Mouse (Mus musculus) lung, adult 2 months (tissue): ENCODE data around the gene Ddx6.

ENCODE experiments used
- CTCF ChIP-seq: fragments of 200-500 bp; IDR thresholded peaks from 2 replicates; pipeline ENCODE4 v1.5.1; 2011; ENCODE audit warnings: mild to moderate bottlenecking, low read length, control low read depth; ENCODE audit not compliant: insufficient read depth
- POLR2A ChIP-seq: fragments of 200-500 bp; IDR thresholded peaks from 2 replicates; pipeline ENCODE4 v1.6.1; 2011; ENCODE audit warnings: low read depth, mild to moderate bottlenecking, control low read depth, low read length, borderline replicate concordance; ENCODE audit errors: extremely low read depth

DNA sequence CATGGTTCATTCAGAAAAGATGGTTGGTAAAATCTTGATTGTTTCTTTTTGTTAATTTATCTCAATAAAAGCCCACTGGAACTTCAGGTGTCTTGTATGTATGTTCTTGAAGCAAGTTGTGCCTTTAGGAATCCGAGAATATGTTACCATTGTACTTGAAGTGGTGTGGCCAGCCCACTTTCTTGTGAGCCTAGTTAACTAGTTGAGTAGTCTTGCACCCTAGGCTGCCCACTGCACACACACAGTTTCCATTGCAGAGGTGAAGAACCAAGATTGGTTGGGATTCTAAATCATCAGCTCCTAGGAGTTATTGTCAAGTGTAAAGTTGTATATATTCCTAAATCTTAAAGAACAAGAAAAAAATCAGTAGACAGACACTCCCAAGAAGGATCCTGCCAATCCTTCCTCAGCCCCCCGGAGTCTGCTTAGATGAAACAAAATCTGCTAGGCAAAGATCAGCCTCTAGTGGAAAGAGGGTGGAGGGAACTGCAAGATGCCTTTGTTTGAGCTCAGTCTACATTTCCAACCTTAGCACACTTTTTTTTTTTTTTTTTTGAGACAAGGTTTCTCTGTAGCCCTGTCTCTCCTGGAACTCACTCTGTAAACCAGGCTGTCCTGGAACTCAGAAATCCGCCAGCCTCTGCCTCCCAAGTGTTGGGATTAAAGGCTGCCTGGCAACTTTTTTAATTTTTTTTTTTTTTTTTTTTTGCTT, 36.1 kb downstream of the Ddx6 start:
- no peak for TF ChIP-seq CTCF
- no peak for TF ChIP-seq POLR2A
